Mouse (Mus musculus) lung, postnatal 0 days (tissue): ENCODE measurements at regions not wholly inside any gene's neighbourhood (a gene's known extent, or its start where the extent isn't known, plus 50 kb on each side); places are given as distances from the start of the nearest gene placed in this dataset.

Source experiments
- ATAC-seq: fragments of 200-750 bp; cut with Nextera tagmentation; 2 replicates; pipeline ENCODE4 v1.8.0; 2017; ENCODE audit warnings: moderate library complexity
- DNase-seq: peaks from one replicate; pipeline ENCODE4 v3.0.0-alpha.2; 2016; ENCODE audit warnings: low spot score
- H3K27ac ChIP-seq: fragments of 300-500 bp; sonication (generic); 2 replicates; pipeline ENCODE4 v1.5.1; 2014; ENCODE audit warnings: antibody characterized with exemption, mild to moderate bottlenecking, low read length, mixed read lengths
- H3K27me3 ChIP-seq: fragments of 300-500 bp; sonication (generic); replicated peaks from 2 replicates; pipeline ENCODE4 v1.6.1; 2014; ENCODE audit warnings: low read length, mixed read lengths; ENCODE audit not compliant: insufficient read depth
- H3K36me3 ChIP-seq: fragments of 300-500 bp; sonication (generic); 2 replicates; pipeline ENCODE4 v1.6.1; 2014; ENCODE audit warnings: low read length, mixed read lengths; ENCODE audit not compliant: insufficient read depth
- H3K4me1 ChIP-seq: fragments of 300-500 bp; sonication (generic); 2 replicates; pipeline ENCODE4 v1.6.1; 2014; ENCODE audit warnings: antibody characterized with exemption, low read depth, low read length, mixed read lengths; ENCODE audit not compliant: insufficient read depth
- H3K4me2 ChIP-seq: fragments of 300-500 bp; sonication (generic); replicated peaks from 2 replicates; pipeline ENCODE4 v1.6.1; 2014; ENCODE audit warnings: low read depth, mild to moderate bottlenecking, low read length, moderate library complexity, mixed read lengths
- H3K4me3 ChIP-seq: fragments of 300-500 bp; sonication (generic); 2 replicates; pipeline ENCODE4 v1.5.1; 2014; ENCODE audit warnings: low read depth, low read length
- H3K9ac ChIP-seq: fragments of 300-500 bp; sonication (generic); replicated peaks from 2 replicates; pipeline ENCODE4 v1.6.1; 2014; ENCODE audit warnings: low read depth, mild to moderate bottlenecking
- H3K9me3 ChIP-seq: fragments of 300-500 bp; sonication (generic); 2 replicates; pipeline ENCODE4 v1.6.1; 2016; ENCODE audit warnings: low read length, mixed read lengths
- CTCF ChIP-seq: IDR thresholded peaks from 2 replicates; pipeline ENCODE4 v1.5.1; 2016; ENCODE audit warnings: antibody characterized with exemption, mild to moderate bottlenecking
- EP300 ChIP-seq: IDR thresholded peaks from 2 replicates; pipeline ENCODE4 v1.6.1; 2016; ENCODE audit warnings: antibody characterized with exemption, mild to moderate bottlenecking, control low read depth
- WGBS: fragments of 180-500 bp; shearing (Covaris S2); extraction: QIAGEN DNeasy Blood & Tissue Kit; methylation state at CpG from one replicate; pipeline ENCODE4 v1.1.7; 2014; 5-methylcytosine and 5-hydroxymethylcytosine counted together

DNA sequence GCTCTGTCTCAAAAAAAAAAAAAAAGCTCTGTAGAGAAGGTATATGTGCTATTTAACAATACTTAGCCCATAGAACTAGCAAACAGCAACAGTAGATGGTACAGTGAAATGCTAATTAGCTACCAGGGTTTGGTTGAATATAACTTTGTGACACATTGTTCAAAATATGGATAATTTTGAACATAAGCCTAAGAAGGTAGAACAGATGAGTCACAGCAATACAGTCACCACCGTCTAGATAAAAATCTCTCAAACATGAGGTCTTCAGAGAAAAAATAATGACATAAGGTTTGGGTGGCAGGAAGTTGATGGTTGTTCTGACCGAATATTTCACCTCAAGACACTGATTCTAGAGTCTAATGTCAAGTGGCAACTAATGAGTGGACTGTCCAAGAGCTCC is 136.6 kb downstream of the Mreg start:
- Histone ChIP-seq H3K9ac (no peak overlapping the region), H3K4me3 (no peak overlapping the region), H3K4me2 (no peak overlapping the region), H3K9me3 (no peaks in the 10 kb centered on the region), H3K27ac (no peak overlapping the region), H3K4me1 (no peaks in the 10 kb centered on the region), H3K27me3 (no peaks in the 10 kb centered on the region), H3K36me3 (no peaks in the 10 kb centered on the region)
- DNase-seq, result no peak
- 70% methylated on average over 2 of the region's 2 CpGs for WGBS
- TF ChIP-seq EP300 (no peak), CTCF (no peak)
- ATAC-seq, result no peak

DNA sequence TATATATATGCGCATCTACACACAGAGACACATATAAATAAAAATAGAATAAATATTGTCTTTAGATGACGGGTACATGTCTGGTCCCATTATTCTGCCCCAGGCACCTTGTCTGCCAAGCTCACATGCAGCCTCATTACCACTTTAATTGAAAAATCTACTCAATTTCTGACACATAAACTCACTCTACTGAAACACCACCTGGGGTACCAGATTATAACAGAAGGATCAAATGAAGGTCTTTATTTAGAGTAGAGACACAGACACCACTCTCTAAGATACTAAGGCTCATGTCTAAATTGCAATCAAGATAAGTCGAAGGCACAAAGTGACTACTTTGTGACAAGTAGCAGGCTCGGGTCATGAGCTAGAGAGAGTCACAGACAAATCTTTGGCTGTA is 138.9 kb downstream of the Mreg start:
- H3K4me2 ChIP-seq, result no peak overlapping the region
- no peak for TF ChIP-seq CTCF
- TF ChIP-seq EP300, result no peak
- DNase-seq (no peak), ATAC-seq (no peak)
- H3K27ac ChIP-seq, result no peak overlapping the region
- no peaks in the 10 kb centered on the region for H3K27me3 ChIP-seq
- WGBS, result 80% methylated on average over 4 of the region's 4 CpGs
- H3K9ac ChIP-seq, result no peak overlapping the region
- no peaks in the 10 kb centered on the region for H3K9me3 ChIP-seq
- no peaks in the 10 kb centered on the region for H3K36me3 ChIP-seq
- no peaks in the 10 kb centered on the region for H3K4me1 ChIP-seq
- H3K4me3 ChIP-seq, result no peak overlapping the region

DNA sequence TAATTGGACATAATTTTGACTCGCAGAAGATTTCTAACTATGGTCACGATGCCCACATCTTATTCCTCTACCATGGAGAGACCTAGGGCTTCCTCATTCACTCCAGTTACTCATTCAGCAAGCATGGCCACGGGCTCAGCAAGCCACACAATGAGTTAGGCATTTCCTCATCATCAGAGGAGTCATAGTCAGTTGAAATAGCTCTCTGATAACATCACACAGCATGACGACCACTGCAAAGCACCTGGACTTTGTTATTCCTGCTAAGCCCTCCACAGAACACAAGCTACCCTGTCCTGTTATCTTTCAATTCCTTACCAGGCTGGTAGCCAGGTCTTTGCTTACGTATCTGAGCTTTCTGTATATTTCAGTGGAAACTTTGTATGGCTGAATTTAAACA is 141.6 kb downstream of the Mreg start:
- Histone ChIP-seq H3K27me3 (no peaks in the 10 kb centered on the region), H3K4me1 (no peaks in the 10 kb centered on the region), H3K9me3 (no peaks in the 10 kb centered on the region), H3K4me3 (no peak overlapping the region), H3K4me2 (no peak overlapping the region), H3K36me3 (no peaks in the 10 kb centered on the region), H3K9ac (no peak overlapping the region), H3K27ac (no peak overlapping the region)
- DNase-seq (no peak), ATAC-seq (no peak)
- WGBS, result 59% methylated on average over 5 of the region's 5 CpGs
- TF ChIP-seq CTCF (no peak), EP300 (no peak)

DNA sequence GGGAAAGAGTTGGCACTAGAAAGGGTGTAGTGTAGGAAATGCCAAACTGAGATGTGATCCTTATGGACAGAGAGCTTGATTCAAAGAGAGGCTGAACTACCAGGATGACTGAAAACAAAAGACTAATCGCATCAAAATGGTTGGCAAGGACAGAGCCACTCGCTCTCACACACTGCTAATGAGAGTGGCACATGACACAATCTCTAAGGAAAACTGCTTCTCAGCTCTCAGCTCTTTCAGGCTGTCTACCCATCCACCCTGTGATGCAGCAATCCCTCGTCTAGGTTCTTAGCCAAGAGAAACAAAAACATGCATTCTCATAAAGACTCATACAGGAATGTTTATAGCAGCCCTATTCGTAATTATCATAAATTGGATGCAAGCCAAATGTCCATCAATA is 143.1 kb downstream of the Mreg start:
- TF ChIP-seq EP300 (no peak), CTCF (no peak)
- DNase-seq (peak; percentile 53), ATAC-seq (peak; percentile 67)
- H3K4me3 ChIP-seq, result no peak overlapping the region
- WGBS, result 58% methylated on average over 4 of the region's 4 CpGs
- H3K27ac ChIP-seq, result no peak overlapping the region
- no peaks in the 10 kb centered on the region for H3K9me3 ChIP-seq
- no peaks in the 10 kb centered on the region for H3K4me1 ChIP-seq
- no peak overlapping the region for H3K4me2 ChIP-seq
- no peaks in the 10 kb centered on the region for H3K36me3 ChIP-seq
- no peaks in the 10 kb centered on the region for H3K27me3 ChIP-seq
- H3K9ac ChIP-seq, result no peak overlapping the region

DNA sequence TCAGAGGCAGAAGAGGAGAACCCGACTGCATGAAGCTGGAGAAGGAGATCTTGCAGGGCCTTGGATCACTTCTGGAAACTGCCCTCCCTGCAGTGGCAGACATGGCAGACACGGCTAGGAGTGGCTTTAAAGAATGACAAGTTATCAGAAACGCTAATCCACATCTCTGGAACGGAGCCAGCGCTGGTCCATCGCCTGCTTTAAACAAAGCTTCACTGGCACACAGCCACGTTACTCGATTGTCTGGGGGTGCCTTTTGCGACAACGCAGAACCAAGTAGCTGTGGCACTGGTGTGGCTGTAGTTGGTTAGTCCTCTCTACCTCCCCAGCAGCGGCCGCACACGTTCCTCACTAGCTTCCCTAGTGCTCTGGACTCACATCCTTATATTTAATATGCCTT is 147.0 kb downstream of the Mreg start:
- Histone ChIP-seq H3K27me3 (no peaks in the 10 kb centered on the region), H3K9ac (no peak overlapping the region), H3K9me3 (no peaks in the 10 kb centered on the region), H3K36me3 (no peaks in the 10 kb centered on the region), H3K27ac (no peak overlapping the region), H3K4me3 (no peak overlapping the region), H3K4me1 (no peaks in the 10 kb centered on the region), H3K4me2 (no peak overlapping the region)
- ATAC-seq (no peak), DNase-seq (no peak)
- no peak for TF ChIP-seq CTCF
- no peak for TF ChIP-seq EP300
- 31% methylated on average over 13 of the region's 13 CpGs for WGBS

DNA sequence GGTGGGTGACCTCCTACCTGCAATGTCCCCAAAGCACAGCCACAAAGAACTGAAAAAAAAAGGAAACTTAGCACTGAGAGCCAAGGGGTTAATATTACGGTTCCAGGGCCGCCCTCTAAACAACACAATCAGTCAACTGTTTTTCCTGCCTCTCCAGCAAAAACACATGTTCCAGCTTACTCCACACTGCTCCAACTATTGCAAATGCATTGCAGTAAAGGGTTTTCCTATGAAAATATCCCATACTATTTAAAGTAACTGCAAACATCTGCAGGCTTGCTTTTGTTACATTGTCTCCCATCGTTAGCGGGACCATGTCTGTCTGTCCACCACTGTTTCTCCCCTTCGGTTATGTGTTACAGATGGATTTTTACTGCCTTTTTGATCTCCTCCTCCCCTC is 151.7 kb downstream of the Mreg start:
- H3K27ac ChIP-seq, result no peak overlapping the region
- 40% methylated on average over 5 of the region's 5 CpGs for WGBS
- H3K4me1 ChIP-seq, result no peaks in the 10 kb centered on the region
- DNase-seq (peak; percentile 41), ATAC-seq (no peak)
- TF ChIP-seq EP300 (no peak), CTCF (no peak)
- no peak overlapping the region for H3K4me3 ChIP-seq
- H3K9me3 ChIP-seq, result no peaks in the 10 kb centered on the region
- H3K27me3 ChIP-seq, result no peaks in the 10 kb centered on the region
- H3K36me3 ChIP-seq, result no peaks in the 10 kb centered on the region
- H3K9ac ChIP-seq, result no peak overlapping the region
- no peak overlapping the region for H3K4me2 ChIP-seq

DNA sequence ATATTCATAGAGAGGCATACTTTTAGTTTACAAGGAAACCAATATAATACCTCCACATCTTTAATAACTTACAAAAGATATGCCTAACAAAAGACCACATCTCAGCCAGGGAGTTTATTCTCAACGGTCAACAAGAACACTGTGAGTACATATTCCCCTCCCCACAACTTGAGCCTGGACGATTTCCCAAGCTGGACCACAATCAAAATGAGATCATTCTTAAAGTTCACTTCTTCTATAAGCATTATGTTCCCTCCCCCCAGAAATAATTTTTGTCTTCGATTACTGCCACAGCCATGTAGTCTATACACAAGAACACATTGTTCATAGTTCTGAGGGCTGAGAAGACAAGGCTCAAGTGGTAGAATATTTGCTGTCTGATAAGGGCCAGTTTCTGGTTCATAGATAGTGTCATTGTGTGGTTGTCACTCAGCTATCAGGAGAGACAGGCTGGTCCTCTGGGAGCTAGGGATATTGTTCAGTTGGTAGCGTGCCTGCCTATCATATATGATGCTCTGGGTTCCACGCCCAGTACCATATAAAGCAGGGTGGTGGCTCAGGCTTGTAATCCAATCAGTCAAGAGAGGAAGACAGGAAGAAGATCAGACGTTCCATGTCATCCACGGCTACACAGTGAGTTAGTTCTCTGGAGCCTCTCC is 153.9 kb downstream of the Mreg start:
- Histone ChIP-seq H3K4me2 (no peak overlapping the region), H3K27me3 (no peaks in the 10 kb centered on the region), H3K36me3 (no peaks in the 10 kb centered on the region), H3K4me1 (no peaks in the 10 kb centered on the region), H3K27ac (no peak overlapping the region), H3K4me3 (no peak overlapping the region), H3K9me3 (no peaks in the 10 kb centered on the region), H3K9ac (no peak overlapping the region)
- WGBS, result 46% methylated on average over 7 of the region's 7 CpGs
- DNase-seq (no peak), ATAC-seq (no peak)
- TF ChIP-seq CTCF, result no peak
- TF ChIP-seq EP300, result no peak
